Comparison of ENCODE assay signal across 8 mouse cellular contexts in genomic region chr12:30911261-30912047, GRCm38 (mm10). TPM values are rescaled to one million over a fixed set of nuclear protein-coding genes. Genes with fewer than 3 reads are reported as not detected.
DNase-seq lines count a peak whose midpoint lies in the region; ATAC-seq and TF ChIP-seq lines count a peak whose summit lies in the region.

Gene Acp1, minus strand, starts transcription at chr12:30911589.
Gene Sh3yl1, plus strand, starts transcription at chr12:30911668.

- DNase-seq in G1E (ENCODE audit: low spot score) = peak; percentile 92
- peak; percentile 97 to 98 for DNase-seq in cerebellum, adult 18-20 months
- peak; percentile 97 for DNase-seq in forebrain, postnatal 0 days
- DNase-seq in layer of hippocampus, adult 9-10 months (ENCODE audit: low spot score) = peak; percentile 75
- peak; percentile 95 for DNase-seq in ovary, postnatal 10 days (ENCODE audit: low spot score)
- DNase-seq in thymus, postnatal 10 days (ENCODE audit: low spot score in 2 of 2) = peak; percentile 89 to 95

- peak within 1 kb of the TSS; percentile 82 for H3K9ac ChIP-seq in forebrain, postnatal 0 days
- H3K9ac ChIP-seq in lung, embryonic 16.5 days (ENCODE audit: low read length) = peak within 1 kb of the TSS; percentile 93

- H3K27me3 ChIP-seq in G1E (ENCODE audit: insufficient read depth, low read length) = peaks cover 13% of the 10 kb centered on the region
- no peaks in the 10 kb centered on the region for H3K27me3 ChIP-seq in forebrain, postnatal 0 days (ENCODE audit: insufficient read depth, low read length)
- H3K27me3 ChIP-seq in lung, embryonic 16.5 days (ENCODE audit: control insufficient read depth, insufficient read depth, low read depth, low read length) = no peaks in the 10 kb centered on the region

- H3K36me3 ChIP-seq in G1E (replicated peaks) = peaks cover 22% of the 10 kb centered on the region
- no peaks in the 10 kb centered on the region for H3K36me3 ChIP-seq in forebrain, postnatal 0 days (ENCODE audit: insufficient read depth)
- no peaks in the 10 kb centered on the region for H3K36me3 ChIP-seq in lung, embryonic 16.5 days (ENCODE audit: control insufficient read depth, insufficient read depth, low read length)

- H3K27ac ChIP-seq in forebrain, postnatal 0 days (ENCODE audit: low read depth, low read length) = peak within 1 kb of the TSS; percentile 68
- peak within 1 kb of the TSS; percentile 41 for H3K27ac ChIP-seq in lung, embryonic 16.5 days (ENCODE audit: low read length)

- no peaks in the 10 kb centered on the region for H3K9me3 ChIP-seq in G1E (replicated peaks)
- H3K9me3 ChIP-seq in forebrain, postnatal 0 days (ENCODE audit: low read length) = no peaks in the 10 kb centered on the region
- no peaks in the 10 kb centered on the region for H3K9me3 ChIP-seq in lung, embryonic 16.5 days (ENCODE audit: control insufficient read depth, low read length)

- no peak for TF ChIP-seq CTCF in G1E (IDR thresholded peaks at IDR 0.05; ENCODE audit: low read depth, low read length)
- TF ChIP-seq CTCF in forebrain, postnatal 0 days (IDR thresholded peaks at IDR 0.05; ENCODE audit: low read depth) = no peak

- 2% methylated on average over 52 of the region's 52 CpGs for WGBS in forebrain, postnatal 0 days
- whole genome bisulfite sequencing in lung, embryonic 16.5 days = 0% methylated on average over 52 of the region's 52 CpGs

- H3K4me3 ChIP-seq in G1E (ENCODE audit: low read depth, low read length) = peak within 1 kb of the TSS; percentile 81
- peak within 1 kb of the TSS; percentile 87 for H3K4me3 ChIP-seq in forebrain, postnatal 0 days (ENCODE audit: low read depth, low read length)
- peak within 1 kb of the TSS; percentile 73 for H3K4me3 ChIP-seq in lung, embryonic 16.5 days (ENCODE audit: low read length)

- H3K4me1 ChIP-seq in G1E (ENCODE audit: insufficient read depth, low read depth, low read length) = peaks cover 35% of the 10 kb centered on the region
- H3K4me1 ChIP-seq in forebrain, postnatal 0 days (ENCODE audit: insufficient read depth) = peaks cover 18% of the 10 kb centered on the region
- peaks cover 12% of the 10 kb centered on the region for H3K4me1 ChIP-seq in lung, embryonic 16.5 days (replicated peaks; ENCODE audit: control insufficient read depth, insufficient read depth, low read length)

- peak; percentile 93 for ATAC-seq in G1E (ENCODE audit: extremely low read depth, insufficient number of reproducible peaks, low FRiP score, poor library complexity, severe bottlenecking)
- ATAC-seq in forebrain, postnatal 0 days = peak; percentile 96
- ATAC-seq in hematopoietic stem cell, adult 5-6 weeks (replicated peaks in 1 of 2; ENCODE audit: insufficient read depth in 1 of 2, low FRiP score in 2 of 2, low TSS enrichment in 1 of 2, low read depth in 1 of 2, poor library complexity in 2 of 2, severe bottlenecking in 2 of 2) = peak; percentile 96
- ATAC-seq in lung, embryonic 16.5 days (ENCODE audit: low read depth) = peak; percentile 99

- H3K4me2 ChIP-seq in forebrain, postnatal 0 days (ENCODE audit: low read depth) = peak within 1 kb of the TSS; percentile 82
- H3K4me2 ChIP-seq in lung, embryonic 16.5 days (ENCODE audit: low read depth, low read length) = peak within 1 kb of the TSS; percentile 97

RNA-seq across cellular contexts. Expression of gene Acp1, which starts in this region (rescaled TPM):
- total RNA-seq in G1E (2014; fragmentation: Nextera tagmentation) (102 and 141 TPM in 2 replicates), G1E (2017) (125 and 166 TPM in 2 replicates)
- polyA plus RNA-seq in G1E (2012) = 1.6 and 2.6 TPM in 2 replicates
- 49.6 and 61.9 TPM in 2 replicates for total RNA-seq in forebrain, postnatal 0 days (2014; rRNA removed)
- polyA plus RNA-seq in forebrain, postnatal 0 days (2015; fragmentation: Nextera tagmentation; extraction: Ambion mirVana) = 130 and 141 TPM in 2 replicates
- total RNA-seq in hematopoietic stem cell, adult 5-6 weeks (2017) = 76.4 and 82.5 TPM in 2 replicates
- polyA plus RNA-seq in lung, embryonic 16.5 days (2015; fragmentation: Nextera tagmentation; extraction: Ambion mirVana) = 160 and 162 TPM in 2 replicates

RNA-seq across cellular contexts. Expression of gene Sh3yl1, which starts in this region (rescaled TPM):
- total RNA-seq in G1E (2014; fragmentation: Nextera tagmentation) = 2.8 and 3.9 TPM in 2 replicates
- total RNA-seq in G1E (2017) = 3.1 and 3.7 TPM in 2 replicates
- polyA plus RNA-seq in G1E (2012) = 0.76 and 0.97 TPM in 2 replicates
- total RNA-seq in forebrain, postnatal 0 days (2014; rRNA removed) = 25.1 and 25.5 TPM in 2 replicates
- polyA plus RNA-seq in forebrain, postnatal 0 days (2015; fragmentation: Nextera tagmentation; extraction: Ambion mirVana) = 48.8 and 54.3 TPM in 2 replicates
- total RNA-seq in hematopoietic stem cell, adult 5-6 weeks (2017) = 2.4 and 2.6 TPM in 2 replicates
- 12.2 and 14.8 TPM in 2 replicates for polyA plus RNA-seq in lung, embryonic 16.5 days (2015; fragmentation: Nextera tagmentation; extraction: Ambion mirVana)

Comparison
In these comparisons a context has a peak if more than half of its experiments do, and no peak if none do; other contexts are left out.
1. Peak in every context shown above with its lines: DNase-seq, ATAC-seq, H3K4me3 ChIP-seq and H3K27ac ChIP-seq.
2. RNA of gene Acp1 (polyA plus RNA-seq): 160 to 162 TPM in lung, embryonic 16.5 days and 130 to 141 TPM in forebrain, postnatal 0 days; 1.6 to 2.6 TPM in G1E; every median in the first group is over 10 times any median in the second.